Mouse (Mus musculus): ENCODE results near the gene Gm10487.
"Not testable (repeated sequence)": the region's sequence is repeated elsewhere in the genome, so short reads cannot be mapped to it uniquely, and the experiment has no call there.

Gene Gm10487

GRCm38 (mm10) chrX:30843369-30843768, at the start of gene Gm10487:
Gm10487 (minus strand) TSS chrX:30843469.
- DNase-seq (ENCODE audit: inconsistent ontology term) = not testable (repeated sequence)

Data from Muller cell, postnatal 12 days (primary cell).